Mouse (Mus musculus) megakaryocyte, embryonic 14.5 days (primary cell): Measurements from ENCODE around the gene Sprr4.
"Not testable (repeated sequence)": the region's sequence is repeated elsewhere in the genome, so short reads cannot be mapped to it uniquely, and the experiment has no call there.

Experiments
- FLI1 ChIP-seq: IDR thresholded peaks from 2 replicates; pipeline ENCODE4 v1.6.1; 2012; ENCODE audit warnings: low read length, inconsistent platforms, mixed read lengths
- GATA1 ChIP-seq: IDR thresholded peaks from 3 replicates; pipeline ENCODE4 v1.6.1; 2012; ENCODE audit warnings: mixed read lengths, low read length, inconsistent platforms, borderline replicate concordance

- TF ChIP-seq GATA1, FLI1: not testable (repeated sequence)
Measured at GRCm38 (mm10) chr3:92481249-92481648, 19.0 kb downstream of the Sprr4 start.
